Mouse (Mus musculus) layer of hippocampus, postnatal 25 days (tissue): Measurements from ENCODE around the gene 4930579F01Rik. TPM values are rescaled to one million over a fixed set of nuclear protein-coding genes. Genes with fewer than 3 reads are reported as not detected.
A peak's percentile ranks its signal among the peaks of the same experiment; 100 is the strongest.

Experiments
- DNase-seq, 2 experiments: peaks; one replicate each; pipeline ENCODE4 v3.0.0; 2022; ENCODE audit warnings: mixed read lengths in 2 of 2, low spot score in 1 of 2; ENCODE audit errors: extremely low spot score in 1 of 2
- total RNA-seq, 2 experiments: library from RNA; stranded (reverse); gene quantifications; 2 replicates each; pipeline ENCODE4 v1.2.3; 2021

Gene 4930579F01Rik
- not detected for total RNA-seq

GRCm38 (mm10) chr3:138193683-138194302 is at the start of gene 4930579F01Rik:
4930579F01Rik (minus strand) TSS chr3:138193825.
- DNase-seq, result no peak

- DNase-seq, result no peak
These were observed 49.3 kb upstream of the 4930579F01Rik start for GRCm38 (mm10) chr3:138242933-138243332.

GRCm38 (mm10) chr3:138242021-138242726 is 48.5 kb upstream of the 4930579F01Rik start:
- DNase-seq, result no peak

GRCm38 (mm10) chr3:138241371-138241770 is 47.7 kb upstream of the 4930579F01Rik start:
- no peak for DNase-seq

- no peak for DNase-seq
These were observed 47.3 kb upstream of the 4930579F01Rik start for GRCm38 (mm10) chr3:138240942-138241341.

- DNase-seq, result no peak
These were observed 46.8 kb upstream of the 4930579F01Rik start for GRCm38 (mm10) chr3:138240411-138240810.

GRCm38 (mm10) chr3:138239461-138239860 is 45.8 kb upstream of the 4930579F01Rik start:
- DNase-seq, result no peak

GRCm38 (mm10) chr3:138238046-138238445 is 44.4 kb upstream of the 4930579F01Rik start:
- DNase-seq, result no peak

- no peak for DNase-seq
These were observed 43.0 kb upstream of the 4930579F01Rik start for GRCm38 (mm10) chr3:138236546-138237163.

GRCm38 (mm10) chr3:138231531-138231930 is 37.9 kb upstream of the 4930579F01Rik start:
- DNase-seq, result no peak

- no peak for DNase-seq
These were observed 36.6 kb upstream of the 4930579F01Rik start for GRCm38 (mm10) chr3:138230266-138230665.

GRCm38 (mm10) chr3:138229448-138229847 is 35.8 kb upstream of the 4930579F01Rik start:
- no peak for DNase-seq

GRCm38 (mm10) chr3:138227782-138228181 is 34.2 kb upstream of the 4930579F01Rik start:
- DNase-seq, result no peak

- DNase-seq, result no peak
These were observed 33.5 kb upstream of the 4930579F01Rik start for GRCm38 (mm10) chr3:138227082-138227481.

- DNase-seq, result no peak
These were observed 32.9 kb upstream of the 4930579F01Rik start for GRCm38 (mm10) chr3:138226476-138226875.

GRCm38 (mm10) chr3:138225853-138226252 is 32.2 kb upstream of the 4930579F01Rik start:
- no peak for DNase-seq

- no peak for DNase-seq
These were observed 31.7 kb upstream of the 4930579F01Rik start for GRCm38 (mm10) chr3:138225331-138225730.

GRCm38 (mm10) chr3:138224363-138224954 is 30.8 kb upstream of the 4930579F01Rik start:
- no peak for DNase-seq

GRCm38 (mm10) chr3:138222952-138223351 is 29.3 kb upstream of the 4930579F01Rik start:
- peak in 1 of 2 experiments; percentile 66 for DNase-seq

GRCm38 (mm10) chr3:138222511-138222910 is 28.9 kb upstream of the 4930579F01Rik start:
- DNase-seq, result no peak

GRCm38 (mm10) chr3:138221116-138221515 is 27.5 kb upstream of the 4930579F01Rik start:
- DNase-seq, result no peak
